Mouse (Mus musculus) thymus, adult 2 months (tissue): ENCODE results near the gene Cycs.

Experiments
- CTCF ChIP-seq: fragments of 200-500 bp; IDR thresholded peaks from 2 replicates; pipeline ENCODE4 v1.5.1; 2012; ENCODE audit warnings: mild to moderate bottlenecking, control low read depth, low read length, moderate library complexity, borderline replicate concordance; ENCODE audit not compliant: control insufficient read depth, poor library complexity, insufficient read depth; ENCODE audit errors: extremely low read depth
- POLR2A ChIP-seq: fragments of 200-500 bp; IDR thresholded peaks from 2 replicates; pipeline ENCODE4 v1.6.1; 2012; ENCODE audit warnings: mild to moderate bottlenecking, low read length, control low read depth, moderate library complexity; ENCODE audit not compliant: control insufficient read depth, poor library complexity, insufficient read depth; ENCODE audit errors: extremely low read depth

DNA sequence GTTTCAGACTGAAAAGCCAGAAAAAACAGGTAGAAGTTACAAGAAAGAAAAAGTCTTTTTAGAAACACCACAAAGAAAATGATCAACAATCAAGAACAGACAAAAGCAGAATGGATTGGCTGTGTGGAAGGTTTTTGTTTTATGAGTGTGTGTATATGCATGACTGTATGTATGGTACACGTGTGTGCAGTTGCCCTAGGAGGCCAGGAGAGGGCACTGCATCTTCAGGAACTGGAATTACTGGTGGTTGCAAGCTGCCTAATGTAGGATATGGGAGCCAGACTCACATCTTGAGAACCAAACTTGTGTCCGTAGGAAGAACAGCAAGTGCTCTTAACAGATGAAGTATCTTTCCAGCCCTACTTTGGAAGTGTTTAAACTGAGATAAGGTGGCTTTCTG lies 28.0 kb upstream of the Cycs start:
- no peak for TF ChIP-seq CTCF
- TF ChIP-seq POLR2A: no peak
